Mouse (Mus musculus) midbrain, postnatal 0 days (tissue): ENCODE data around the gene Exoc3l2. TPM values are rescaled to one million over a fixed set of nuclear protein-coding genes. Genes with fewer than 3 reads are reported as not detected.

Experiments
- ATAC-seq: fragments of 200-750 bp; cut with Nextera tagmentation; 2 replicates; pipeline ENCODE4 v1.8.0; 2017; ENCODE audit warnings: moderate number of reproducible peaks, mild to moderate bottlenecking, moderate TSS enrichment, moderate library complexity; ENCODE audit not compliant: low FRiP score
- DNase-seq: peaks from one replicate; pipeline ENCODE4 v3.0.0-alpha.2; 2015; ENCODE audit warnings: low spot score
- H3K27ac ChIP-seq: fragments of 300-500 bp; sonication (generic); 2 replicates; pipeline ENCODE4 v1.5.1; 2014; ENCODE audit warnings: low read depth, mild to moderate bottlenecking, low read length, mixed read lengths
- H3K27me3 ChIP-seq: fragments of 300-500 bp; sonication (generic); 2 replicates; pipeline ENCODE4 v1.6.1; 2014; ENCODE audit warnings: low read length, control low read depth, mixed read lengths; ENCODE audit not compliant: insufficient read depth
- H3K36me3 ChIP-seq: fragments of 300-500 bp; sonication (generic); 2 replicates; pipeline ENCODE4 v1.6.1; 2014; ENCODE audit warnings: low read length, control low read depth, mixed read lengths; ENCODE audit not compliant: insufficient read depth
- H3K4me1 ChIP-seq: fragments of 300-500 bp; sonication (generic); 2 replicates; pipeline ENCODE4 v1.6.1; 2014; ENCODE audit warnings: mild to moderate bottlenecking, control low read depth, antibody characterized with exemption, low read length, mixed read lengths; ENCODE audit not compliant: insufficient read depth
- H3K4me2 ChIP-seq: fragments of 300-500 bp; sonication (generic); 2 replicates; pipeline ENCODE4 v1.6.1; 2014; ENCODE audit warnings: low read depth, mild to moderate bottlenecking, low read length, mixed read lengths; ENCODE audit not compliant: poor library complexity, severe bottlenecking
- H3K4me3 ChIP-seq: fragments of 300-500 bp; sonication (generic); 2 replicates; pipeline ENCODE4 v1.5.1; 2014; ENCODE audit warnings: low read depth, mild to moderate bottlenecking, low read length, moderate library complexity
- H3K9ac ChIP-seq: fragments of 300-500 bp; sonication (generic); replicated peaks from 2 replicates; pipeline ENCODE4 v1.6.1; 2014; ENCODE audit warnings: mild to moderate bottlenecking, low read length, moderate library complexity, mixed read lengths; ENCODE audit not compliant: poor library complexity, severe bottlenecking
- H3K9me3 ChIP-seq: fragments of 300-500 bp; sonication (generic); 2 replicates; pipeline ENCODE4 v1.6.1; 2016; ENCODE audit warnings: low read length, control low read depth
- CTCF ChIP-seq: IDR thresholded peaks from 2 replicates; pipeline ENCODE4 v1.5.1; 2016; ENCODE audit warnings: antibody characterized with exemption, mild to moderate bottlenecking
- WGBS: fragments of 180-500 bp; shearing (Covaris S2); extraction: QIAGEN DNeasy Blood & Tissue Kit; methylation state at CpG from one replicate; pipeline ENCODE4 v1.1.7; 2014; 5-methylcytosine and 5-hydroxymethylcytosine counted together
- polyA plus RNA-seq: library from polyadenylated mRNA; unstranded; fragments of >200 nt; fragmentation: Nextera tagmentation; extraction: Ambion mirVana; gene quantifications from 2 replicates; pipeline ENCODE4 v1.2.1, GENCODE M21; 2015
- total RNA-seq: library from RNA; depleted of rRNA; stranded (reverse); fragments of >200 nt; gene quantifications from 2 replicates; pipeline ENCODE4 v1.2.3, GENCODE M21; 2014

The Exoc3l2 gene
- total and polyA plus RNA-seq, 2 experiments from 2014 or later = 0.49 to 1.5 TPM

DNA sequence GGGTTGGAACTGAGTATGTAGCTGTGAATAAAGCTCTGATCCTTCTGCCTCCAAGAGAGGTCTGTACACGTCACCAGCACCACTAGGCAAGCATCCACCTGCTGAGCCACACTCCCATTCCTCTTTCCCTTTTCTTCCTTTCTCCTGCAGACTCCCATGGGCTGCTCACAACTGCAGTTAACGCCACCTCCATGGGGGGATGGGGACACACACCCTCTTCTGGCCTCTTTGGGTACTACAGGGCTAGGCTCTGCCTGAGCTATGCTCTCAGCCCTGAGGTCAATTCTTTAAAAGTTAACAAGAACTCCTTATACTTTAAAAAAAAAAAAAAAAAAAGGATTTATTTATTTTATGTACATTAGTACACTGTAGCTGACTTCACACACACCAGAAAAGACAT is 30.7 kb upstream of the Exoc3l2 start:
- no peak overlapping the region for H3K4me3 ChIP-seq
- peak; percentile 41 for TF ChIP-seq CTCF
- no peak overlapping the region for H3K27ac ChIP-seq
- DNase-seq (no peak), ATAC-seq (no peak)
- no peaks in the 10 kb centered on the region for H3K27me3 ChIP-seq
- no peak overlapping the region for H3K9ac ChIP-seq
- peaks cover 85% of the 10 kb centered on the region for H3K36me3 ChIP-seq
- H3K4me1 ChIP-seq = no peaks in the 10 kb centered on the region
- no peak overlapping the region for H3K4me2 ChIP-seq
- no peaks in the 10 kb centered on the region for H3K9me3 ChIP-seq
- 98% methylated on average over 2 of the region's 2 CpGs for WGBS

DNA sequence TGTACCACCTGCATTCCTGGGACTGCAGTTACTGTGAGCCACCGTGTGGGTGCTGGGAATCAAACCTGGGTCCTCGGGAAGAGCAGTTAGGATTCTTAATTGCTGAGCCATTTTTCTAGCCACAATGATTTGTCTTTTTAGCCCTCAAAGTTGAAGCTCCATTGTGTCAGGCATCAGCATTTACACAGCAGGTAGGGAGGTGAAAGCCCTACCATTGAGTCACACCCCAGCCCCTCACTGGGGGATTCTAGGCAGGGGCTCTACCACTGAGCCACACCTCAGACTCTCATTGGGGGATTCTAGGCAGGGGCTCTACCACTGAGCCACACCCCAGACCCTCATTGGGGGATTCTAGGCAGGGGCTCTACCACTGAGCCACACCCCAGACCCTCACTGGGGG is 26.9 kb upstream of the Exoc3l2 start:
- TF ChIP-seq CTCF = no peak
- no peaks in the 10 kb centered on the region for H3K9me3 ChIP-seq
- DNase-seq (no peak), ATAC-seq (no peak)
- no peak overlapping the region for H3K9ac ChIP-seq
- H3K36me3 ChIP-seq = peaks cover 69% of the 10 kb centered on the region
- H3K4me3 ChIP-seq = no peak overlapping the region
- no peak overlapping the region for H3K4me2 ChIP-seq
- H3K4me1 ChIP-seq = no peaks in the 10 kb centered on the region
- no peaks in the 10 kb centered on the region for H3K27me3 ChIP-seq
- no peak overlapping the region for H3K27ac ChIP-seq
- WGBS = 100% methylated on average over 2 of the region's 2 CpGs

DNA sequence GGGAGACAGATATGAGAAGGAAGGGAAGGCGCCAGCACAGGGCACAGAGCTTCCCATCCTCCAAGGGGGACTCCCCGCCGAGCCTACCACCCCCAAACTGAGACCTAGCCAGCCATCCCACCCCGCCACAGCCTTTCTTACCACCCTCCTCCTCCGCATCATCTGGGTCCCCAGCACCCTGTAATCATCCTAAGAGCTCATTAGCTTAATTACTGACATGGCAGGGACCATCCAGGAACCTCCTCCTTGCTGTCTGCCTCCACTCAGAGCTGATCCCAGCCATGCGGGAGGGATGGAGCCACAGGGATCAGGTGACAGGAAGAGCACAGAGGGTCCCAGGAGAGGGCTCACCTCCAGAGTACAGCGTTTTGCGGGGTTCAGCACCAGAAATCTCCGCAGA is 26.1 kb upstream of the Exoc3l2 start:
- Histone ChIP-seq H3K36me3 (peaks cover 65% of the 10 kb centered on the region), H3K27ac (no peak overlapping the region), H3K4me2 (no peak overlapping the region), H3K4me3 (no peak overlapping the region), H3K9ac (no peak overlapping the region), H3K27me3 (no peaks in the 10 kb centered on the region), H3K4me1 (no peaks in the 10 kb centered on the region), H3K9me3 (no peaks in the 10 kb centered on the region)
- ATAC-seq (no peak), DNase-seq (no peak)
- TF ChIP-seq CTCF = no peak
- 85% methylated on average over 9 of the region's 9 CpGs for WGBS

DNA sequence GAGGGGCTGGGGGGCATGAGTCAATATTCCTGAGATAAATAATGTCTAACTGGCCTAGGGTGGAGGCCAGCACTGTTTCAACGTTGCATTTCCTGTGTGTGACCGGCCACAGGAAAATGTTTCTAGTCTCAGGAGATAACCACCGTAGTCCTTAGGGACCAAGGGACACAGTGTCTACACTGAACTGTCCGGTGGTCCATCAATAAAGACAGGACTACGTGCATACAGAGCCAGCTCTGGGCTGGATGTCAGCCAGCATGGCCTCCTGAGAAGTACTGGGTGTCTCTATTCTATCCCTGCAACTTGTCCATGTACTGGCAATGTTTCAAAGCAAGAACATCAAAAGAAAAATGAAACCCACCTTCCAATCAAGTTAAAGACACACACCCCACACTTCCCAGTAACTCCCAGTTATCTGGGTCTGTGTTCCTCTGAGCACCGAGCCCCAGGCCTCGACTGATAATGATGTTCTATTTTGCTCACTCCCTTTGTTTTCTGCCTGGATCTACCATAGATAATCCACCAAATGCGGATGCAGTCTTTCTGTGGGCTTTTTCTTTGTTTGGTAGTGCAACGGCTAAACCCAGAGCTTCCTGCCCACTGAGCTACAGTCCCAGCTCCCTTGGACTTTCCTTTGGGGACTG is 21.6 kb upstream of the Exoc3l2 start:
- TF ChIP-seq CTCF = no peak
- Histone ChIP-seq H3K4me1 (no peaks in the 10 kb centered on the region), H3K4me2 (no peak overlapping the region), H3K27me3 (no peaks in the 10 kb centered on the region), H3K4me3 (no peak overlapping the region), H3K9me3 (no peaks in the 10 kb centered on the region), H3K36me3 (peaks cover 55% of the 10 kb centered on the region), H3K27ac (no peak overlapping the region), H3K9ac (no peak overlapping the region)
- no peak for DNase-seq
- WGBS = 72% methylated on average over 9 of the region's 9 CpGs
- no peak for ATAC-seq

DNA sequence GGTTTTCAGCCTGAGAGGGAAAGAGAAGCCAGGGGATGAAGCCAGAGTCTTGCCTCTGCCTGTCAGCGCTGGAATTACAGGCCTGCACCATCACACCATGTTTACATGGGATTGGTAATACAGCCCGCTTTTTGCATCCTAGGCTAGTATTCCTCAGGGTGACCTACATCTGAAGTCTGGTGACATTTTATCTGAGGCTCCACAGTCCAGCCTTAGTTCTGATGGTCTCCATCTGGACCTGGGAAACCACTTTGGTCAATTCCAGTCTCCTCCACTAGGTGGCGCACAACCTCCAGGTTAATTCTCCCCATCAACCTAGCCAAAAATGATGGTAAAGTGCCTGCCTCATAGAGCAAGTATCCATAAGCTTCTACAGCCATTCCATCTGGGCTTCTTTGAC is 19.8 kb upstream of the Exoc3l2 start:
- Histone ChIP-seq H3K27me3 (no peaks in the 10 kb centered on the region), H3K27ac (no peak overlapping the region), H3K36me3 (peaks cover 55% of the 10 kb centered on the region), H3K4me3 (no peak overlapping the region), H3K4me2 (no peak overlapping the region), H3K4me1 (no peaks in the 10 kb centered on the region), H3K9ac (no peak overlapping the region), H3K9me3 (no peaks in the 10 kb centered on the region)
- peak; percentile 84 for DNase-seq
- ATAC-seq = peak; percentile 60; the same call in 1 of the 2 replicates
- peak; percentile 94 for TF ChIP-seq CTCF
- 36% methylated on average over 3 of the region's 3 CpGs for WGBS

DNA sequence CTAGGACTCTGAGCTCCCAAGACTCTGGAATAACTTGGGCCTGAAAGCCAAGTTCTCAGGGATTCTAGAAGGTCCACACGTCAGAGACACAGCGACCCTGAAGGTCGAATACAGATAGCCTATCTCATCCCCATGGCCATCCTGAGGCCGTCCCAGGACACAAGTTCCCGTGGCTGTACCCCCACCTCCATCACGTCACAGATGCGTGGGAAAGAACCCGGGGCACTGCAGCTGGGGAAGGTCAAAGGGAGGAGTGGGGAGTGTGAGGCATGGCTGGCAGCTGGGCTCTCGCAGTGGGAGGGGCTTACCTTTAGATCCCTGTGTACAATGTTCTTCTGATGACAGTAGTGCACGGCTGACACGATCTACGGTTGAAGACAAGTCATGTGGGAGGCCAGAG is 18.3 kb upstream of the Exoc3l2 start:
- WGBS = 91% methylated on average over 12 of the region's 12 CpGs
- H3K27ac ChIP-seq = no peak overlapping the region
- no peak for TF ChIP-seq CTCF

More for the DNA sequence above, 18.3 kb upstream of the Exoc3l2 start:
- H3K4me3 ChIP-seq = no peak overlapping the region
- no peak overlapping the region for H3K4me2 ChIP-seq
- no peaks in the 10 kb centered on the region for H3K4me1 ChIP-seq
- peaks cover 61% of the 10 kb centered on the region for H3K36me3 ChIP-seq
- no peaks in the 10 kb centered on the region for H3K9me3 ChIP-seq
- ATAC-seq = no peak
- DNase-seq = no peak
- no peak overlapping the region for H3K9ac ChIP-seq
- H3K27me3 ChIP-seq = no peaks in the 10 kb centered on the region
